Comparison of ENCODE assay signal across 14 mouse cellular contexts in the genomic region with DNA sequence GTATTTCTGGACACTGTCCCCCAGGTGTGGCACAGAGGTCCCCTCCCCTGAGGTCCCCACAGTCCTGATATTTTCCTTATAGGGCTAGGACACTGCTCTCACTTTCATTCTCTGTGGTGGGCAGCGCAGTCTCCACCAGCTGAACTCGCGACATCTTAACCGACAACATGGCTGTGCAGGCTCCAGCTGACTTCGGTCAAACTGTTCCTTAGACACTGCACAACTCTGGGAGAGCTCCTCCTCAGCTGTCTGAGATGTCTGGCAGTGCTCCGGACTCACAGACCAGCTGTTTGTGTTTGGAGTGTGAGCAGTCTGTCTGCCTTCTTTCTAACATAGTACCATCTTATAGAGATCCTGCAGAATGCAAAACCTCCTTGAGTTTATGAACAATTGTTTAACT. TPM values are rescaled to one million over a fixed set of nuclear protein-coding genes. Genes with fewer than 3 reads are reported as not detected.
DNase-seq lines count a peak whose midpoint lies in the region; ATAC-seq and TF ChIP-seq lines count a peak whose summit lies in the region.
"Had no signal": no experiment of that assay in that cellular context is flagged by ENCODE, and none has a peak within 500 bp of the region (broad histone marks: within the 10 kb centered on the region; RNA-seq: fewer than 3 reads in every experiment).

No protein-coding gene starts in this region.

- no peak overlapping the region for H3K4me2 ChIP-seq in heart, embryonic 16.5 days (ENCODE audit: low read depth, low read length)
- H3K4me2 ChIP-seq in stomach, embryonic 14.5 days (replicated peaks; ENCODE audit: low read depth, low read length), result 0 out of 2 replicates have a peak overlapping the region, but pooled peaks have one; percentile 11
- no peak overlapping the region for H3K4me2 ChIP-seq in hindbrain, embryonic 12.5 days (replicated peaks)
- H3K4me2 ChIP-seq: embryonic facial prominence, embryonic 12.5 days; heart, embryonic 15.5 days; limb, embryonic 13.5 days had no signal

- 66% methylated on average over 6 of the region's 6 CpGs for WGBS in heart, embryonic 16.5 days
- WGBS in lung, adult 2 months, result 54% methylated on average over 6 of the region's 6 CpGs
- 50% methylated on average over 6 of the region's 6 CpGs for WGBS in stomach, embryonic 14.5 days
- 88% methylated on average over 6 of the region's 6 CpGs for WGBS in hindbrain, embryonic 12.5 days

- peak; percentile 25; the same call in 1 of the 2 replicates for ATAC-seq in heart, embryonic 16.5 days (replicated peaks; ENCODE audit: extremely low read depth, insufficient read depth, low FRiP score)
- peak; percentile 69; the same call in 1 of the 2 replicates for ATAC-seq in stomach, embryonic 14.5 days (ENCODE audit: insufficient number of reproducible peaks, insufficient read depth, low FRiP score, low read depth)
- ATAC-seq in hindbrain, embryonic 12.5 days (ENCODE audit: low FRiP score), result no peak
- ATAC-seq: forebrain, postnatal 0 days had no signal

- peak; percentile 8; the same call in 1 of the 2 replicates for TF ChIP-seq POLR2A in lung, adult 2 months (IDR thresholded peaks at IDR 0.05; ENCODE audit: borderline replicate concordance, extremely low read depth, low read depth, low read length)

- TF ChIP-seq CTCF in lung, adult 2 months (IDR thresholded peaks at IDR 0.05; ENCODE audit: insufficient read depth, low read length), result no peak

- H3K27me3 ChIP-seq in heart, embryonic 16.5 days (ENCODE audit: control insufficient read depth, insufficient read depth, low read length), result no peaks in the 10 kb centered on the region
- H3K27me3 ChIP-seq in stomach, embryonic 14.5 days (ENCODE audit: control insufficient read depth, insufficient read depth, low read length), result no peaks in the 10 kb centered on the region
- H3K27me3 ChIP-seq in hindbrain, embryonic 12.5 days, result no peaks in the 10 kb centered on the region
- H3K27me3 ChIP-seq: embryonic facial prominence, embryonic 12.5 days; heart, embryonic 15.5 days; limb, embryonic 13.5 days had no signal

- H3K9ac ChIP-seq in heart, embryonic 16.5 days (ENCODE audit: low read length), result no peak overlapping the region
- H3K9ac ChIP-seq in stomach, embryonic 14.5 days (replicated peaks; ENCODE audit: low read depth, low read length), result no peak overlapping the region
- H3K9ac ChIP-seq in hindbrain, embryonic 12.5 days, result no peak overlapping the region
- H3K9ac ChIP-seq: embryonic facial prominence, embryonic 12.5 days; forebrain, postnatal 0 days; heart, embryonic 15.5 days; limb, embryonic 13.5 days had no signal

- DNase-seq in heart, postnatal 25 days (ENCODE audit: low spot score), result no peak
- no peak for DNase-seq in lung, adult 2 months
- DNase-seq in lung, postnatal 25 days (ENCODE audit: low spot score), result no peak
- DNase-seq in kidney, postnatal 14 days, result peak; percentile 58
- DNase-seq: adrenal gland, postnatal 14 days; cerebellum, adult 11-12 months; forebrain, postnatal 0 days; layer of hippocampus, adult 9-11 months had no signal

- peaks cover 12% of the 10 kb centered on the region; the same call in 1 of the 2 replicates for H3K36me3 ChIP-seq in heart, embryonic 16.5 days (ENCODE audit: control insufficient read depth, insufficient read depth)
- peaks cover 13% of the 10 kb centered on the region; the same call in 1 of the 2 replicates for H3K36me3 ChIP-seq in stomach, embryonic 14.5 days (ENCODE audit: control insufficient read depth, insufficient read depth, low read length)
- peaks cover 14% of the 10 kb centered on the region for H3K36me3 ChIP-seq in hindbrain, embryonic 12.5 days

- no peak overlapping the region for H3K4me3 ChIP-seq in heart, embryonic 16.5 days (ENCODE audit: low read length)
- no peak overlapping the region for H3K4me3 ChIP-seq in lung, adult 2 months (replicated peaks; ENCODE audit: extremely low read depth, low read depth, low read length)
- no peak overlapping the region for H3K4me3 ChIP-seq in stomach, embryonic 14.5 days (ENCODE audit: low read depth, low read length)
- no peak overlapping the region for H3K4me3 ChIP-seq in hindbrain, embryonic 12.5 days
- H3K4me3 ChIP-seq: embryonic facial prominence, embryonic 12.5 days; heart, embryonic 15.5 days; limb, embryonic 13.5 days had no signal

- no peaks in the 10 kb centered on the region for H3K9me3 ChIP-seq in heart, embryonic 16.5 days (replicated peaks; ENCODE audit: control insufficient read depth, low read length)
- H3K9me3 ChIP-seq in stomach, embryonic 14.5 days (ENCODE audit: control insufficient read depth, low read depth, low read length), result no peaks in the 10 kb centered on the region
- H3K9me3 ChIP-seq in hindbrain, embryonic 12.5 days (replicated peaks), result no peaks in the 10 kb centered on the region
- H3K9me3 ChIP-seq: embryonic facial prominence, embryonic 12.5 days; heart, embryonic 15.5 days; limb, embryonic 13.5 days had no signal

- intact Hi-C loops in heart, postnatal 25 days (cut with DNase I), result no loop called here

- no peak overlapping the region for H3K27ac ChIP-seq in heart, embryonic 16.5 days (ENCODE audit: low read length)
- H3K27ac ChIP-seq in stomach, embryonic 14.5 days (ENCODE audit: low read length), result peak overlapping the region; percentile 59; the same call in 1 of the 2 replicates
- H3K27ac ChIP-seq in hindbrain, embryonic 12.5 days, result no peak overlapping the region
- H3K27ac ChIP-seq: embryonic facial prominence, embryonic 12.5 days; heart, embryonic 15.5 days; limb, embryonic 13.5 days had no signal

- H3K4me1 ChIP-seq in heart, embryonic 16.5 days (ENCODE audit: control insufficient read depth, insufficient read depth, low read length), result peaks cover 38% of the 10 kb centered on the region
- H3K4me1 ChIP-seq in lung, adult 2 months (ENCODE audit: control insufficient read depth, insufficient read depth, low read length), result peaks cover 47% of the 10 kb centered on the region
- peaks cover 27% of the 10 kb centered on the region; the same call in 1 of the 2 replicates for H3K4me1 ChIP-seq in stomach, embryonic 14.5 days (ENCODE audit: control insufficient read depth, insufficient read depth, low read length)
- H3K4me1 ChIP-seq in hindbrain, embryonic 12.5 days, result peaks cover 6% of the 10 kb centered on the region; the same call in 1 of the 2 replicates

RNA-seq across cellular contexts. Expression of a gene that starts 8.2 kb away (rescaled TPM):
- 757 and 885 TPM in 2 replicates for polyA plus RNA-seq in heart, embryonic 16.5 days (2015; fragmentation: Nextera tagmentation; extraction: Ambion mirVana)
- total RNA-seq in heart, postnatal 25 days (2021), result 100 to 1,000 TPM; 627 to 640 TPM
- polyA plus RNA-seq in lung, adult 2 months (2012; rRNA removed), result 1,455 and 1,580 TPM in 2 replicates
- polyA plus RNA-seq in stomach, embryonic 14.5 days (2014; fragmentation: Nextera tagmentation; extraction: Ambion mirVana), result 864 and 920 TPM in 2 replicates
- 462 and 486 TPM in 2 replicates for polyA plus RNA-seq in hindbrain, embryonic 12.5 days (2016; fragmentation: Nextera tagmentation; extraction: Ambion mirVana)

RNA-seq across cellular contexts. Expression of a gene that starts 51.3 kb away (rescaled TPM):
- 12.2 and 16.0 TPM in 2 replicates for polyA plus RNA-seq in heart, embryonic 16.5 days (2015; fragmentation: Nextera tagmentation; extraction: Ambion mirVana)
- total RNA-seq in heart, postnatal 25 days (2021), result 10 to 100 TPM; 16.4 to 18.7 TPM
- 4.1 and 7.8 TPM in 2 replicates for polyA plus RNA-seq in lung, adult 2 months (2012; rRNA removed)
- 22.6 and 28.6 TPM in 2 replicates for polyA plus RNA-seq in stomach, embryonic 14.5 days (2014; fragmentation: Nextera tagmentation; extraction: Ambion mirVana)
- polyA plus RNA-seq in hindbrain, embryonic 12.5 days (2016; fragmentation: Nextera tagmentation; extraction: Ambion mirVana), result 34.2 and 36.4 TPM in 2 replicates
